Mouse (Mus musculus) hindbrain, embryonic 11.5 days (tissue): Measurements from ENCODE around the gene Sco2. TPM values are rescaled to one million over a fixed set of nuclear protein-coding genes. Genes with fewer than 3 reads are reported as not detected.
A peak's percentile ranks its signal among the peaks of the same experiment; 100 is the strongest.

Source experiments
- ATAC-seq: fragments of 200-750 bp; cut with Nextera tagmentation; 2 replicates; pipeline ENCODE4 v1.8.0; 2017; ENCODE audit warnings: mild to moderate bottlenecking, moderate TSS enrichment, moderate library complexity; ENCODE audit not compliant: low FRiP score
- DNase-seq: peaks from one replicate; pipeline ENCODE4 v3.0.0-alpha.2; 2015; ENCODE audit warnings: low spot score
- H3K27ac ChIP-seq: fragments of 300-500 bp; sonication (generic); 2 replicates; pipeline ENCODE4 v1.5.1; 2014; ENCODE audit warnings: mild to moderate bottlenecking, low read depth, low read length
- H3K27me3 ChIP-seq: fragments of 300-500 bp; sonication (generic); 2 replicates; pipeline ENCODE4 v1.6.1; 2014; ENCODE audit warnings: mild to moderate bottlenecking, low read length, moderate library complexity, mixed read lengths; ENCODE audit not compliant: control insufficient read depth, insufficient read depth
- H3K36me3 ChIP-seq: fragments of 300-500 bp; sonication (generic); 2 replicates; pipeline ENCODE4 v1.6.1; 2014; ENCODE audit warnings: mild to moderate bottlenecking, low read length, moderate library complexity, mixed read lengths; ENCODE audit not compliant: control insufficient read depth, insufficient read depth
- H3K4me1 ChIP-seq: fragments of 300-500 bp; sonication (generic); replicated peaks from 2 replicates; pipeline ENCODE4 v1.6.1; 2014; ENCODE audit warnings: low read length, mixed read lengths; ENCODE audit not compliant: control insufficient read depth, insufficient read depth
- H3K4me2 ChIP-seq: fragments of 300-500 bp; sonication (generic); replicated peaks from 2 replicates; pipeline ENCODE4 v1.6.1; 2014; ENCODE audit warnings: mild to moderate bottlenecking, low read depth, low read length
- H3K4me3 ChIP-seq: fragments of 300-500 bp; sonication (generic); 2 replicates; pipeline ENCODE4 v1.5.1; 2014; ENCODE audit warnings: low read depth, low read length
- H3K9ac ChIP-seq: fragments of 300-500 bp; sonication (generic); 2 replicates; pipeline ENCODE4 v1.6.1; 2014; ENCODE audit warnings: low read depth, low read length
- H3K9me3 ChIP-seq: fragments of 300-500 bp; sonication (generic); 2 replicates; pipeline ENCODE4 v1.6.1; 2016; ENCODE audit warnings: low read length; ENCODE audit not compliant: control insufficient read depth
- whole genome bisulfite sequencing: fragments of 180-500 bp; shearing (Covaris S2); extraction: QIAGEN DNeasy Blood & Tissue Kit; methylation state at CpG from one replicate; pipeline ENCODE4 v1.1.7; 2014; 5-methylcytosine and 5-hydroxymethylcytosine counted together
- polyA plus RNA-seq: library from polyadenylated mRNA; unstranded; fragments of >200 nt; fragmentation: Nextera tagmentation; extraction: Ambion mirVana; gene quantifications from 2 replicates; pipeline ENCODE4 v1.2.1, GENCODE M21; 2014

Gene Sco2
- polyA plus RNA-seq, 1 experiment from 2014 or later, result 7.4 TPM

GRCm38 (mm10) chr15:89376957-89377356 is 3.3 kb upstream of the Sco2 start, which contains the start of gene Tymp:
TSS of gene Tymp (minus strand) at chr15:89377039.
- Histone ChIP-seq H3K9me3 (no peaks in the 10 kb centered on the region), H3K9ac (no peak within 1 kb of the TSS), H3K4me2 (no peak within 1 kb of the TSS), H3K4me3 (no peak within 1 kb of the TSS), H3K27me3 (peaks cover 32% of the 10 kb centered on the region), H3K27ac (no peak within 1 kb of the TSS), H3K36me3 (no peaks in the 10 kb centered on the region), H3K4me1 (peaks cover 4% of the 10 kb centered on the region)
- no peak for ATAC-seq
- no peak for DNase-seq
- WGBS, result 18% methylated on average over 16 of the region's 16 CpGs

- DNase-seq, result no peak
- peaks cover 5% of the 10 kb centered on the region; the same call in 1 of the 2 replicates for H3K36me3 ChIP-seq
- peaks cover 4% of the 10 kb centered on the region for H3K4me1 ChIP-seq
- no peak overlapping the region for H3K27ac ChIP-seq
- H3K27me3 ChIP-seq, result peaks cover 32% of the 10 kb centered on the region
- H3K9ac ChIP-seq, result no peak overlapping the region
- no peak overlapping the region for H3K4me2 ChIP-seq
- no peaks in the 10 kb centered on the region for H3K9me3 ChIP-seq
- WGBS, result 87% methylated on average over 7 of the region's 7 CpGs
- no peak overlapping the region for H3K4me3 ChIP-seq
- no peak for ATAC-seq
These were observed 2.4 kb upstream of the Sco2 start for GRCm38 (mm10) chr15:89376040-89376439.

GRCm38 (mm10) chr15:89374801-89375534 is 1.3 kb upstream of the Sco2 start:
- peaks cover 32% of the 10 kb centered on the region for H3K27me3 ChIP-seq
- no peak overlapping the region for H3K4me2 ChIP-seq
- no peaks in the 10 kb centered on the region for H3K9me3 ChIP-seq
- H3K4me3 ChIP-seq, result no peak overlapping the region
- DNase-seq, result no peak
- H3K9ac ChIP-seq, result no peak overlapping the region; the same call in 1 of the 2 replicates
- no peak overlapping the region for H3K27ac ChIP-seq
- H3K4me1 ChIP-seq, result peaks cover 4% of the 10 kb centered on the region
- ATAC-seq, result no peak
- H3K36me3 ChIP-seq, result peaks cover 7% of the 10 kb centered on the region; the same call in 1 of the 2 replicates
- 89% methylated on average over 17 of the region's 17 CpGs for WGBS

GRCm38 (mm10) chr15:89374340-89374739 is 694 bp upstream of the Sco2 start:
- 0 out of 2 replicates have a peak overlapping the region, but pooled peaks have one; percentile 89 for H3K27ac ChIP-seq
- 61% methylated on average over 9 of the region's 9 CpGs for WGBS
- H3K4me3 ChIP-seq, result peak overlapping the region; percentile 65
- ATAC-seq, result no peak
- peaks cover 29% of the 10 kb centered on the region for H3K27me3 ChIP-seq
- no peaks in the 10 kb centered on the region for H3K9me3 ChIP-seq
- peak overlapping the region; percentile 88 for H3K4me2 ChIP-seq
- peaks cover 4% of the 10 kb centered on the region for H3K4me1 ChIP-seq
- DNase-seq, result no peak
- H3K9ac ChIP-seq, result peak overlapping the region; percentile 88
- peaks cover 8% of the 10 kb centered on the region; the same call in 1 of the 2 replicates for H3K36me3 ChIP-seq

- DNase-seq (peak; percentile 85), ATAC-seq (peak; percentile 81)
- peaks cover 11% of the 10 kb centered on the region; the same call in 1 of the 2 replicates for H3K36me3 ChIP-seq
- peak overlapping the region; percentile 88 for H3K9ac ChIP-seq
- WGBS, result 3% methylated on average over 35 of the region's 35 CpGs
- peak overlapping the region; percentile 65 for H3K4me3 ChIP-seq
- no peaks in the 10 kb centered on the region for H3K9me3 ChIP-seq
- peak overlapping the region; percentile 88 for H3K4me2 ChIP-seq
- peak overlapping the region; percentile 89 for H3K27ac ChIP-seq
- peaks cover 4% of the 10 kb centered on the region; the same call in 1 of the 2 replicates for H3K4me1 ChIP-seq
- peaks cover 17% of the 10 kb centered on the region for H3K27me3 ChIP-seq
These were observed 452 bp downstream of the Sco2 start for GRCm38 (mm10) chr15:89373027-89373761.

GRCm38 (mm10) chr15:89372536-89372935 is 1.1 kb downstream of the Sco2 start:
- Histone ChIP-seq H3K9me3 (no peaks in the 10 kb centered on the region), H3K4me1 (peaks cover 4% of the 10 kb centered on the region; the same call in 1 of the 2 replicates), H3K27me3 (peaks cover 10% of the 10 kb centered on the region), H3K9ac (peak overlapping the region; percentile 88; the same call in 1 of the 2 replicates), H3K4me2 (no peak overlapping the region; the same call in 1 of the 2 replicates), H3K36me3 (peaks cover 15% of the 10 kb centered on the region; the same call in 1 of the 2 replicates), H3K27ac (no peak overlapping the region), H3K4me3 (peak overlapping the region; percentile 65; the same call in 1 of the 2 replicates)
- DNase-seq (no peak), ATAC-seq (no peak)
- 86% methylated on average over 7 of the region's 7 CpGs for WGBS

GRCm38 (mm10) chr15:89372068-89372467 is 1.6 kb downstream of the Sco2 start:
- DNase-seq (no peak), ATAC-seq (no peak)
- Histone ChIP-seq H3K9ac (no peak overlapping the region), H3K36me3 (peaks cover 15% of the 10 kb centered on the region; the same call in 1 of the 2 replicates), H3K27ac (no peak overlapping the region), H3K27me3 (peaks cover 6% of the 10 kb centered on the region), H3K9me3 (no peaks in the 10 kb centered on the region), H3K4me1 (peaks cover 4% of the 10 kb centered on the region; the same call in 1 of the 2 replicates), H3K4me2 (no peak overlapping the region), H3K4me3 (no peak overlapping the region)
- 94% methylated on average over 13 of the region's 13 CpGs for WGBS

- 92% methylated on average over 4 of the region's 4 CpGs for WGBS
- Histone ChIP-seq H3K4me1 (no peaks in the 10 kb centered on the region), H3K27ac (no peak overlapping the region), H3K4me3 (no peak overlapping the region), H3K36me3 (peaks cover 20% of the 10 kb centered on the region), H3K9ac (no peak overlapping the region), H3K4me2 (no peak overlapping the region), H3K27me3 (no peaks in the 10 kb centered on the region), H3K9me3 (no peaks in the 10 kb centered on the region)
- DNase-seq, result no peak
- ATAC-seq, result no peak
These were observed 8.5 kb downstream of the Sco2 start for GRCm38 (mm10) chr15:89365141-89365551.
